In the genomic region with DNA sequence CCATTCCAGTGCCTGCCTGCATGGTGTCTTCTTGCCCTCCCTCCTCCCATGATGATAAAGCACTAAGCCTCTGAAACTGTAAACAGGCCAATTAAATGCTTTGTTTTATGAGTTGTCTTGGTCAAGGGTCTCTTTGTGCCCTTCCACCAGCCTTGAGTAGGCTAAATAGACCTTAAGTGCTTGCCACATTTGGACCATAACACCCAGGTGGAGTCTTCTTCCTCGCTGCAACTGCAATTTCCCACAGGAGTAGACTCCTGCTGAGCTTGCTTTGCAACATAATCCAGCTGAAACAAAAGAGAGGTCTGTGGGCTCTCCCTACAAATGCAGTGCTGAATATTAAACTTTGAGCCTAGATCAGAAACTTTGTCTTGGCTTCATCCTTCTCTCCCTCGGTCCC, we compare ENCODE assay signal across 30 mouse cellular contexts. TPM values are rescaled to one million over a fixed set of nuclear protein-coding genes. Genes with fewer than 3 reads are reported as not detected.
"Had no signal": no experiment of that assay in that cellular context is flagged by ENCODE, and none has a peak within 500 bp of the region (broad histone marks: within the 10 kb centered on the region; RNA-seq: fewer than 3 reads in every experiment).

No protein-coding gene starts in this region.

- H3K4me2 ChIP-seq: heart, embryonic 12.5 days; hindbrain, embryonic 13.5 days; hindbrain, embryonic 15.5 days; kidney, embryonic 15.5 days; limb, embryonic 12.5 days; liver, embryonic 11.5 days; liver, embryonic 13.5 days; liver, embryonic 15.5 days had no signal

- H3K27ac ChIP-seq: gastrocnemius, adult 2 months; heart, embryonic 10.5 days; hindbrain, embryonic 10.5 days; hindbrain, embryonic 13.5 days; hindbrain, embryonic 15.5 days; hindbrain, postnatal 0 days; kidney, embryonic 15.5 days; kidney, postnatal 0 days; left cerebral cortex, adult 2 months; limb, embryonic 10.5 days; limb, embryonic 12.5 days; liver, embryonic 13.5 days; liver, embryonic 15.5 days had no signal

- H3K9ac ChIP-seq: heart, embryonic 12.5 days; hindbrain, embryonic 13.5 days; hindbrain, embryonic 15.5 days; kidney, embryonic 15.5 days; limb, embryonic 12.5 days; liver, embryonic 13.5 days; liver, embryonic 15.5 days; liver, postnatal 0 days had no signal

- DNase-seq: gastrocnemius, adult 2 months; gastrocnemius, postnatal 10 days; gastrocnemius, postnatal 25 days; heart, adult 18-20 months; heart, postnatal 10 days; heart, postnatal 4 days; kidney, adult 11 months; kidney, adult 2 months; kidney, adult 9 months; kidney, postnatal 14 days; kidney, postnatal 36 days; layer of hippocampus, adult 9-11 months; liver; liver, embryonic 13.5 days; liver, postnatal 0 days had no signal

- H3K4me3 ChIP-seq: gastrocnemius, adult 2 months; heart, embryonic 10.5 days; heart, embryonic 12.5 days; hindbrain, embryonic 10.5 days; hindbrain, embryonic 13.5 days; hindbrain, embryonic 15.5 days; kidney, embryonic 15.5 days; left cerebral cortex, adult 2 months; limb, embryonic 10.5 days; limb, embryonic 12.5 days; liver, embryonic 13.5 days; liver, embryonic 15.5 days had no signal

- H3K27me3 ChIP-seq: heart, embryonic 12.5 days; hindbrain, embryonic 13.5 days; hindbrain, embryonic 15.5 days; kidney, embryonic 15.5 days; limb, embryonic 12.5 days; liver, embryonic 13.5 days; liver, embryonic 15.5 days had no signal

- H3K9me3 ChIP-seq: heart, embryonic 10.5 days; heart, embryonic 12.5 days; hindbrain, embryonic 10.5 days; hindbrain, embryonic 13.5 days; hindbrain, embryonic 15.5 days; kidney, embryonic 15.5 days; limb, embryonic 10.5 days; limb, embryonic 12.5 days; liver, embryonic 13.5 days; liver, embryonic 15.5 days had no signal

- ATAC-seq: hindbrain, postnatal 0 days; intestine, embryonic 16.5 days; liver, postnatal 0 days had no signal

- H3K36me3 ChIP-seq: heart, embryonic 10.5 days; heart, embryonic 12.5 days; hindbrain, embryonic 10.5 days; hindbrain, embryonic 13.5 days; hindbrain, embryonic 15.5 days; kidney, embryonic 15.5 days; limb, embryonic 10.5 days; limb, embryonic 12.5 days; liver, embryonic 13.5 days; liver, embryonic 15.5 days had no signal

- H3K4me1 ChIP-seq: heart, embryonic 10.5 days; heart, embryonic 12.5 days; kidney, embryonic 15.5 days; limb, embryonic 10.5 days; limb, embryonic 12.5 days; liver, embryonic 13.5 days; liver, embryonic 15.5 days had no signal

RNA-seq across cellular contexts. Expression of gene Reln, which starts 35.5 kb away (rescaled TPM):
- total RNA-seq: granulocyte monocyte progenitor cell, adult 5-6 weeks had no signal
